Mouse (Mus musculus): ENCODE results near the gene Cd300lb.

Gene Cd300lb

GRCm38 (mm10) chr11:114883251-114883789, 50.9 kb downstream of the Cd300lb start:
- no peak for DNase-seq (ENCODE audit: low spot score)

- no peak for DNase-seq (ENCODE audit: low spot score)
Observed at GRCm38 (mm10) chr11:114880589-114880988, 53.6 kb downstream of the Cd300lb start.

- DNase-seq (ENCODE audit: low spot score): no peak
Observed at GRCm38 (mm10) chr11:114880185-114880584, 54.0 kb downstream of the Cd300lb start.

- DNase-seq (ENCODE audit: low spot score): no peak
Observed at GRCm38 (mm10) chr11:114879666-114880065, 54.5 kb downstream of the Cd300lb start.

- no peak for DNase-seq (ENCODE audit: low spot score)
Observed at GRCm38 (mm10) chr11:114877145-114877544, 57.0 kb downstream of the Cd300lb start.

- no peak for DNase-seq (ENCODE audit: low spot score)
Observed at GRCm38 (mm10) chr11:114876621-114877020, 57.6 kb downstream of the Cd300lb start.

GRCm38 (mm10) chr11:114876176-114876575, 58.0 kb downstream of the Cd300lb start:
- DNase-seq (ENCODE audit: low spot score): no peak

- no peak for DNase-seq (ENCODE audit: low spot score)
Observed at GRCm38 (mm10) chr11:114875301-114875801, 58.8 kb downstream of the Cd300lb start.

- no peak for DNase-seq (ENCODE audit: low spot score)
Observed at GRCm38 (mm10) chr11:114874226-114875145, 59.7 kb downstream of the Cd300lb start.

GRCm38 (mm10) chr11:114873022-114873817, 61.0 kb downstream of the Cd300lb start:
- no peak for DNase-seq (ENCODE audit: low spot score)

Data from MN1 (cell line).